Mouse (Mus musculus) frontal cortex, adult (tissue): Measurements from ENCODE around the gene Focad.
"Not testable (repeated sequence)": the region's sequence is repeated elsewhere in the genome, so short reads cannot be mapped to it uniquely, and the experiment has no call there.

ENCODE experiments used
- ATAC-seq: cut with Nextera tagmentation; 2 replicates; pipeline ENCODE4 v1.9.2; 2017; ENCODE audit warnings: mild to moderate bottlenecking, moderate library complexity, mixed read lengths; ENCODE audit not compliant: low TSS enrichment

Focad gene

GRCm38 (mm10) chr4:88390596-88390995 lies 296.2 kb downstream of the Focad start:
- not testable (repeated sequence) for ATAC-seq

GRCm38 (mm10) chr4:88395717-88396116 lies 301.3 kb downstream of the Focad start:
- ATAC-seq: no peak

- ATAC-seq: peak; percentile 93
Observed at GRCm38 (mm10) chr4:88396995-88397521, 302.6 kb downstream of the Focad start.

- ATAC-seq: no peak
Observed at GRCm38 (mm10) chr4:88400302-88400991, 306.0 kb downstream of the Focad start.

- no peak for ATAC-seq
Observed at GRCm38 (mm10) chr4:88400992-88401313, 306.5 kb downstream of the Focad start.

GRCm38 (mm10) chr4:88402884-88403283 lies 308.5 kb downstream of the Focad start:
- peak; percentile 74 for ATAC-seq

- ATAC-seq: peak; percentile 43
Observed at GRCm38 (mm10) chr4:88406887-88407696, 312.7 kb downstream of the Focad start.

GRCm38 (mm10) chr4:88409279-88409678 lies 314.9 kb downstream of the Focad start:
- ATAC-seq: no peak

- ATAC-seq: no peak; the same call in 1 of the 2 replicates
Observed at GRCm38 (mm10) chr4:88412331-88412730, 317.9 kb downstream of the Focad start.

- peak; percentile 63; the same call in 1 of the 2 replicates for ATAC-seq
Observed at GRCm38 (mm10) chr4:88415017-88415416, 320.6 kb downstream of the Focad start.

GRCm38 (mm10) chr4:88419378-88419777 lies 324.9 kb downstream of the Focad start:
- ATAC-seq: no peak

- ATAC-seq: no peak
Observed at GRCm38 (mm10) chr4:88424563-88424962, 330.1 kb downstream of the Focad start.

GRCm38 (mm10) chr4:88427630-88428239 lies 333.3 kb downstream of the Focad start:
- no peak for ATAC-seq

- ATAC-seq: no peak
Observed at GRCm38 (mm10) chr4:88432412-88433024, 338.1 kb downstream of the Focad start.

GRCm38 (mm10) chr4:88436593-88437165 lies 342.2 kb downstream of the Focad start:
- no peak for ATAC-seq

GRCm38 (mm10) chr4:88437166-88437565 lies 342.7 kb downstream of the Focad start:
- ATAC-seq: no peak

- ATAC-seq: no peak
Observed at GRCm38 (mm10) chr4:88437917-88438316, 343.5 kb downstream of the Focad start.

GRCm38 (mm10) chr4:88438326-88438989 lies 344.0 kb downstream of the Focad start, which contains the start of gene Hacd4:
Gene Hacd4 (minus strand): TSS chr4:88438928.
- peak; percentile 68 for ATAC-seq

- ATAC-seq: no peak
Observed at GRCm38 (mm10) chr4:88438990-88439329, 344.5 kb downstream of the Focad start.

GRCm38 (mm10) chr4:88439669-88440123 lies 345.3 kb downstream of the Focad start:
- no peak for ATAC-seq

GRCm38 (mm10) chr4:88440814-88441213 lies 346.4 kb downstream of the Focad start:
- no peak for ATAC-seq
